8 mouse cellular contexts compared by ENCODE assay signal in genomic region chr3:135436901-135437616, GRCm38 (mm10). TPM values are rescaled to one million over a fixed set of nuclear protein-coding genes. Genes with fewer than 3 reads are reported as not detected.
DNase-seq lines count a peak whose midpoint lies in the region; ATAC-seq and TF ChIP-seq lines count a peak whose summit lies in the region.

No protein-coding gene starts in this region.

- peak overlapping the region; percentile 30; the same call in 1 of the 2 replicates for H3K9ac ChIP-seq in lung, postnatal 0 days (replicated peaks; ENCODE audit: low read depth)
- H3K9ac ChIP-seq in stomach, embryonic 14.5 days (replicated peaks; ENCODE audit: low read depth, low read length): peak overlapping the region; percentile 41

- TF ChIP-seq POLR2A in cerebellum, adult 2 months (IDR thresholded peaks at IDR 0.05; ENCODE audit: borderline replicate concordance, insufficient read depth, low read length): no peak

- no peaks in the 10 kb centered on the region for H3K36me3 ChIP-seq in lung, postnatal 0 days (ENCODE audit: insufficient read depth, low read length)
- peaks cover 26% of the 10 kb centered on the region for H3K36me3 ChIP-seq in limb, embryonic 10.5 days
- peaks cover 3% of the 10 kb centered on the region for H3K36me3 ChIP-seq in stomach, embryonic 14.5 days (ENCODE audit: control insufficient read depth, insufficient read depth, low read length)

- no peak for ATAC-seq in cerebellum, adult (ENCODE audit: insufficient number of reproducible peaks, low FRiP score, low TSS enrichment)
- no peak for ATAC-seq in lung, postnatal 0 days
- ATAC-seq in stomach, embryonic 14.5 days (ENCODE audit: insufficient number of reproducible peaks, insufficient read depth, low FRiP score, low read depth): no peak

- H3K4me3 ChIP-seq in cerebellum, adult 2 months (replicated peaks; ENCODE audit: insufficient read depth, low read depth, low read length): peak overlapping the region; percentile 99
- peak overlapping the region; percentile 49; the same call in 1 of the 2 replicates for H3K4me3 ChIP-seq in lung, postnatal 0 days (ENCODE audit: low read depth, low read length)
- H3K4me3 ChIP-seq in limb, embryonic 10.5 days: peak overlapping the region; percentile 99
- peak overlapping the region; percentile 85 for H3K4me3 ChIP-seq in stomach, embryonic 14.5 days (ENCODE audit: low read depth, low read length)

- H3K27me3 ChIP-seq in cerebellum, adult 2 months (ENCODE audit: control insufficient read depth, insufficient read depth, low read length): no peaks in the 10 kb centered on the region
- H3K27me3 ChIP-seq in lung, postnatal 0 days (replicated peaks; ENCODE audit: insufficient read depth, low read length): no peaks in the 10 kb centered on the region
- no peaks in the 10 kb centered on the region for H3K27me3 ChIP-seq in limb, embryonic 10.5 days (ENCODE audit: low read depth, poor library complexity, severe bottlenecking)
- H3K27me3 ChIP-seq in stomach, embryonic 14.5 days (ENCODE audit: control insufficient read depth, insufficient read depth, low read length): no peaks in the 10 kb centered on the region

- 40% methylated on average over 14 of the region's 14 CpGs for WGBS in cerebellum, adult 2 months
- 46% methylated on average over 14 of the region's 14 CpGs for WGBS in lung, postnatal 0 days
- WGBS in limb, embryonic 10.5 days: 57% methylated on average over 14 of the region's 14 CpGs
- 37% methylated on average over 14 of the region's 14 CpGs for WGBS in stomach, embryonic 14.5 days

- peak overlapping the region; percentile 53 for H3K4me2 ChIP-seq in lung, postnatal 0 days (replicated peaks; ENCODE audit: low read depth, low read length)
- peak overlapping the region; percentile 61 for H3K4me2 ChIP-seq in stomach, embryonic 14.5 days (replicated peaks; ENCODE audit: low read depth, low read length)

- H3K9me3 ChIP-seq in lung, postnatal 0 days (ENCODE audit: low read length): no peaks in the 10 kb centered on the region
- H3K9me3 ChIP-seq in limb, embryonic 10.5 days (replicated peaks): no peaks in the 10 kb centered on the region
- H3K9me3 ChIP-seq in stomach, embryonic 14.5 days (ENCODE audit: control insufficient read depth, low read depth, low read length): no peaks in the 10 kb centered on the region

- peak in 1 of 2 experiments; percentile 14 for DNase-seq in cerebellum, adult 2 months
- no peak for DNase-seq in lung, postnatal 0 days (ENCODE audit: low spot score)
- no peak for DNase-seq in lung, postnatal 10 days
- no peak for DNase-seq in limb, embryonic 10.5 days (ENCODE audit: low spot score)
- no peak for DNase-seq in T-cell, adult 2 months (ENCODE audit: low spot score)
- DNase-seq in adrenal gland, adult 18-20 months (ENCODE audit: low spot score in 2 of 2): no peak

- no peak for TF ChIP-seq EP300 in lung, postnatal 0 days (IDR thresholded peaks at IDR 0.05)

- TF ChIP-seq CTCF in cerebellum, adult 2 months (IDR thresholded peaks at IDR 0.05; ENCODE audit: borderline replicate concordance, insufficient read depth, low read depth, low read length): no peak
- TF ChIP-seq CTCF in lung, postnatal 0 days (IDR thresholded peaks at IDR 0.05): no peak

- peak overlapping the region; percentile 88; the same call in 1 of the 2 replicates for H3K27ac ChIP-seq in cerebellum, adult 2 months (ENCODE audit: insufficient read depth, low read length)
- peak overlapping the region; percentile 63 for H3K27ac ChIP-seq in lung, postnatal 0 days (ENCODE audit: low read length)
- H3K27ac ChIP-seq in limb, embryonic 10.5 days: peak overlapping the region; percentile 100
- H3K27ac ChIP-seq in stomach, embryonic 14.5 days (ENCODE audit: low read length): peak overlapping the region; percentile 53

- no peaks in the 10 kb centered on the region for H3K4me1 ChIP-seq in cerebellum, adult 2 months (ENCODE audit: control insufficient read depth, insufficient read depth, low read length)
- H3K4me1 ChIP-seq in lung, postnatal 0 days (ENCODE audit: insufficient read depth, low read depth, low read length): no peaks in the 10 kb centered on the region
- H3K4me1 ChIP-seq in limb, embryonic 10.5 days: peaks cover 27% of the 10 kb centered on the region
- peaks cover 7% of the 10 kb centered on the region; the same call in 1 of the 2 replicates for H3K4me1 ChIP-seq in stomach, embryonic 14.5 days (ENCODE audit: control insufficient read depth, insufficient read depth, low read length)

RNA-seq across cellular contexts. Expression of gene Ube2d3, which starts 0.9 kb away (rescaled TPM):
- 181 and 187 TPM in 2 replicates for polyA plus RNA-seq in cerebellum, adult 2 months (2012; rRNA removed)
- 386 TPM in 2 replicates for polyA plus RNA-seq in lung, postnatal 0 days (2015; fragmentation: Nextera tagmentation; extraction: Ambion mirVana)
- 530 and 546 TPM in 2 replicates for polyA plus RNA-seq in limb, embryonic 10.5 days (2016; fragmentation: Nextera tagmentation; extraction: Ambion mirVana)
- polyA plus RNA-seq in stomach, embryonic 14.5 days (2014; fragmentation: Nextera tagmentation; extraction: Ambion mirVana): 519 and 542 TPM in 2 replicates
- total RNA-seq in adrenal gland, adult 18-20 months (2021): 100 to 1,000 TPM; 391 to 441 TPM

RNA-seq across cellular contexts. Expression of gene Cisd2, which starts 13.3 kb away (rescaled TPM):
- polyA plus RNA-seq in cerebellum, adult 2 months (2012; rRNA removed): 48.6 and 51.3 TPM in 2 replicates
- polyA plus RNA-seq in lung, postnatal 0 days (2015; fragmentation: Nextera tagmentation; extraction: Ambion mirVana): 34.3 and 34.8 TPM in 2 replicates
- polyA plus RNA-seq in limb, embryonic 10.5 days (2016; fragmentation: Nextera tagmentation; extraction: Ambion mirVana): 66.4 and 75.3 TPM in 2 replicates
- polyA plus RNA-seq in stomach, embryonic 14.5 days (2014; fragmentation: Nextera tagmentation; extraction: Ambion mirVana): 57.6 and 61.9 TPM in 2 replicates
- total RNA-seq in adrenal gland, adult 18-20 months (2021): 10 to 100 TPM; 25.7 to 37.3 TPM

RNA-seq across cellular contexts. Expression of gene Manba, which starts 48.4 kb away (rescaled TPM):
- polyA plus RNA-seq in cerebellum, adult 2 months (2012; rRNA removed): 8.8 and 9.8 TPM in 2 replicates
- polyA plus RNA-seq in lung, postnatal 0 days (2015; fragmentation: Nextera tagmentation; extraction: Ambion mirVana): 9.2 and 9.9 TPM in 2 replicates
- 1.9 and 2.5 TPM in 2 replicates for polyA plus RNA-seq in limb, embryonic 10.5 days (2016; fragmentation: Nextera tagmentation; extraction: Ambion mirVana)
- polyA plus RNA-seq in stomach, embryonic 14.5 days (2014; fragmentation: Nextera tagmentation; extraction: Ambion mirVana): 14.0 and 14.6 TPM in 2 replicates
- 10 to 100 TPM; 10.9 to 11.7 TPM for total RNA-seq in adrenal gland, adult 18-20 months (2021)

Comparison
In these comparisons a context has a peak if more than half of its experiments do, and no peak if none do; other contexts are left out.
1. H3K4me3 ChIP-seq: peak in every context shown above with its lines; median percentile 99 in cerebellum, adult 2 months; 99 in limb, embryonic 10.5 days; 85 in stomach, embryonic 14.5 days; 49 in lung, postnatal 0 days.